6 mouse cellular contexts compared by ENCODE assay signal in the genomic region with DNA sequence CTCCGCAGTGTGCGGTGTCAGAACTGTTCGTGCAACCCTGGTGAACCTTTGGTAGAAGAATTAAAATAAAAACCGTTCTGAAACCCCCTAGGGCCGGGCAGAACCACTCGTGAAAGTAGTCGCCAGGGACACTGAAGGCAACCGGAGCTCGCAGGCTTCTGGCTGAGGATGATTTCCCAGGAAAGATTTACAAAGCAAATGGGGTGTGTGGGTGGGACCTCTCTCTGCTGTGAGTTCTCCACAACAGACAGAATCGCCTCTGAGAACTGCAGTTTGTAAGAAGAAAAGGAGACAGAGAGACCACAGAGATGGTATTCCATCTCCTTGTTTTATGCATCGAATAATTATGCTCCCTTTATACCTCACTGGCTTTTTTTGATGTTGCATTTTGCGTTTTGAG.
"Had no signal": no experiment of that assay in that cellular context is flagged by ENCODE, and none has a peak within 500 bp of the region (broad histone marks: within the 10 kb centered on the region; RNA-seq: fewer than 3 reads in every experiment).

No protein-coding gene starts in this region.

- DNase-seq: kidney, adult 11 months; kidney, adult 9 months; kidney, postnatal 4 days; lung, adult 2 months; lung, postnatal 36 days; thymus, postnatal 4 days had no signal
